Mouse (Mus musculus) monocyte, adult 59 days (primary cell): ENCODE measurements around the gene Pah. TPM values are rescaled to one million over a fixed set of nuclear protein-coding genes. Genes with fewer than 3 reads are reported as not detected.

ENCODE experiments used
- total RNA-seq, 2 experiments: library from RNA; stranded (reverse); gene quantifications; one replicate each; pipeline ENCODE4 v1.2.4; 2023

Gene Pah
- total RNA-seq = not detected

DNA sequence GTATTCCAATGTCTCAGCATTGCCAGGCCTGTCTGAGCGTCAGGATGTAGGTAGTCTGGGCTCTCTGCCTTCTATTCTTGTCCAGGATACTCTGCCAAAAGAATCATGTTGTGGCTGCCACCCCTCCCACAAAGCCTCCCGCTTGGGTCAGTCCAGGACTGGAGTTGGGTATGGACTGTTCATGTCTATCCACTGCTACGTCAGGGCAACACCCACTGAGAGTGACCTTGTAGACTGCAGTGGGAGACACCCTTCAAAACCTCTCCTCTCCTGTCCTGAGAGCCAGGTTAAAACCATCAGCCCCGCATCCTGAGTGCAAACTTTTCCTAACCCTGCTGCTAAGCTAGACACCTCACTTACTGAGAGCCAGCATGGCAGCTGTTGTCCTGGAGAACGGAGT lies at the start of gene Pah:
Gene Pah (plus strand): TSS at position 150 of the 400 bp plus-strand sequence.

GRCm38 (mm10) chr10:87493576-87493975 lies 28.0 kb upstream of the Pah start, which contains the start of gene Ascl1:
Gene Ascl1 (minus strand): TSS chr10:87493660.

Other genes starting within 250 kb of the Pah start
- not detected for gene Ascl1, start 28.1 kb upstream of the Pah start, total RNA-seq